Mouse (Mus musculus): ENCODE measurements around the gene Nav1. TPM values are rescaled to one million over a fixed set of nuclear protein-coding genes. Genes with fewer than 3 reads are reported as not detected.

Nav1 gene
- polyA plus RNA-seq, 1 experiment from 2014 or later = 23.7 TPM

GRCm38 (mm10) chr1:135503436-135503835, 103.7 kb downstream of the Nav1 start:
- H3K9me3 ChIP-seq (ENCODE audit: control insufficient read depth, low read length) = no peaks in the 10 kb centered on the region
- H3K4me1 ChIP-seq (ENCODE audit: control insufficient read depth, insufficient read depth, low read length) = 0 out of 2 replicates have a peak, but pooled peaks cover 12% of the 10 kb centered on the region
- no peak overlapping the region for H3K4me3 ChIP-seq (ENCODE audit: low read length)
- no peak overlapping the region for H3K4me2 ChIP-seq (replicated peaks; ENCODE audit: low read depth, low read length)
- H3K27ac ChIP-seq (ENCODE audit: low read depth, low read length) = no peak overlapping the region
- H3K36me3 ChIP-seq (ENCODE audit: control insufficient read depth, insufficient read depth, low read length) = no peaks in the 10 kb centered on the region
- ATAC-seq (ENCODE audit: low FRiP score, low TSS enrichment) = no peak
- H3K27me3 ChIP-seq (ENCODE audit: control insufficient read depth, insufficient read depth, low read length) = no peaks in the 10 kb centered on the region
- no peak overlapping the region for H3K9ac ChIP-seq (ENCODE audit: low read depth, low read length)
- WGBS = 81% methylated on average over 2 of the region's 2 CpGs

- Histone ChIP-seq H3K27ac (ENCODE audit: low read depth, low read length) (no peak overlapping the region), H3K4me2 (replicated peaks; ENCODE audit: low read depth, low read length) (no peak overlapping the region), H3K9me3 (ENCODE audit: control insufficient read depth, low read length) (no peaks in the 10 kb centered on the region), H3K4me1 (ENCODE audit: control insufficient read depth, insufficient read depth, low read length) (0 out of 2 replicates have a peak, but pooled peaks cover 9% of the 10 kb centered on the region), H3K9ac (ENCODE audit: low read depth, low read length) (no peak overlapping the region), H3K27me3 (ENCODE audit: control insufficient read depth, insufficient read depth, low read length) (no peaks in the 10 kb centered on the region), H3K36me3 (ENCODE audit: control insufficient read depth, insufficient read depth, low read length) (no peaks in the 10 kb centered on the region), H3K4me3 (ENCODE audit: low read length) (no peak overlapping the region)
- no peak for ATAC-seq (ENCODE audit: low FRiP score, low TSS enrichment)
- 80% methylated on average over 9 of the region's 9 CpGs for WGBS
Observed at GRCm38 (mm10) chr1:135502750-135503149, 104.3 kb downstream of the Nav1 start.

GRCm38 (mm10) chr1:135502135-135502534, 105.0 kb downstream of the Nav1 start:
- H3K4me2 ChIP-seq (replicated peaks; ENCODE audit: low read depth, low read length) = no peak overlapping the region
- no peaks in the 10 kb centered on the region for H3K9me3 ChIP-seq (ENCODE audit: control insufficient read depth, low read length)
- H3K36me3 ChIP-seq (ENCODE audit: control insufficient read depth, insufficient read depth, low read length) = no peaks in the 10 kb centered on the region
- ATAC-seq (ENCODE audit: low FRiP score, low TSS enrichment) = no peak
- no peak overlapping the region for H3K9ac ChIP-seq (ENCODE audit: low read depth, low read length)
- 48% methylated on average over 8 of the region's 8 CpGs for WGBS
- H3K27me3 ChIP-seq (ENCODE audit: control insufficient read depth, insufficient read depth, low read length) = no peaks in the 10 kb centered on the region
- no peak overlapping the region for H3K27ac ChIP-seq (ENCODE audit: low read depth, low read length)
- no peak overlapping the region for H3K4me3 ChIP-seq (ENCODE audit: low read length)
- H3K4me1 ChIP-seq (ENCODE audit: control insufficient read depth, insufficient read depth, low read length) = 0 out of 2 replicates have a peak, but pooled peaks cover 9% of the 10 kb centered on the region

GRCm38 (mm10) chr1:135498455-135499358, 108.4 kb downstream of the Nav1 start:
- H3K9ac ChIP-seq (ENCODE audit: low read depth, low read length) = no peak overlapping the region
- H3K4me1 ChIP-seq (ENCODE audit: control insufficient read depth, insufficient read depth, low read length) = 0 out of 2 replicates have a peak, but pooled peaks cover 9% of the 10 kb centered on the region
- no peaks in the 10 kb centered on the region for H3K36me3 ChIP-seq (ENCODE audit: control insufficient read depth, insufficient read depth, low read length)
- ATAC-seq (ENCODE audit: low FRiP score, low TSS enrichment) = no peak
- no peaks in the 10 kb centered on the region for H3K27me3 ChIP-seq (ENCODE audit: control insufficient read depth, insufficient read depth, low read length)
- WGBS = 79% methylated on average over 20 of the region's 20 CpGs
- no peak overlapping the region for H3K4me3 ChIP-seq (ENCODE audit: low read length)
- no peaks in the 10 kb centered on the region for H3K9me3 ChIP-seq (ENCODE audit: control insufficient read depth, low read length)
- H3K4me2 ChIP-seq (replicated peaks; ENCODE audit: low read depth, low read length) = no peak overlapping the region
- H3K27ac ChIP-seq (ENCODE audit: low read depth, low read length) = no peak overlapping the region

- ATAC-seq (ENCODE audit: low FRiP score, low TSS enrichment) = no peak
- Histone ChIP-seq H3K4me3 (ENCODE audit: low read length) (no peak overlapping the region), H3K27ac (ENCODE audit: low read depth, low read length) (no peak overlapping the region), H3K4me1 (ENCODE audit: control insufficient read depth, insufficient read depth, low read length) (peaks cover 15% of the 10 kb centered on the region; the same call in 1 of the 2 replicates), H3K9me3 (ENCODE audit: control insufficient read depth, low read length) (no peaks in the 10 kb centered on the region), H3K9ac (ENCODE audit: low read depth, low read length) (no peak overlapping the region), H3K36me3 (ENCODE audit: control insufficient read depth, insufficient read depth, low read length) (no peaks in the 10 kb centered on the region), H3K27me3 (ENCODE audit: control insufficient read depth, insufficient read depth, low read length) (no peaks in the 10 kb centered on the region), H3K4me2 (replicated peaks; ENCODE audit: low read depth, low read length) (no peak overlapping the region)
- WGBS = 80% methylated on average over 1 of the region's 1 CpGs
Observed at GRCm38 (mm10) chr1:135495048-135495447, 112.0 kb downstream of the Nav1 start.

- no peak overlapping the region for H3K4me2 ChIP-seq (replicated peaks; ENCODE audit: low read depth, low read length)
- no peak overlapping the region for H3K4me3 ChIP-seq (ENCODE audit: low read length)
- no peaks in the 10 kb centered on the region for H3K9me3 ChIP-seq (ENCODE audit: control insufficient read depth, low read length)
- ATAC-seq (ENCODE audit: low FRiP score, low TSS enrichment) = no peak
- WGBS = 87% methylated on average over 6 of the region's 6 CpGs
- peaks cover 11% of the 10 kb centered on the region; the same call in 1 of the 2 replicates for H3K4me1 ChIP-seq (ENCODE audit: control insufficient read depth, insufficient read depth, low read length)
- H3K36me3 ChIP-seq (ENCODE audit: control insufficient read depth, insufficient read depth, low read length) = no peaks in the 10 kb centered on the region
- H3K27me3 ChIP-seq (ENCODE audit: control insufficient read depth, insufficient read depth, low read length) = no peaks in the 10 kb centered on the region
- H3K9ac ChIP-seq (ENCODE audit: low read depth, low read length) = no peak overlapping the region
- H3K27ac ChIP-seq (ENCODE audit: low read depth, low read length) = no peak overlapping the region
Observed at GRCm38 (mm10) chr1:135493862-135494261, 113.2 kb downstream of the Nav1 start.

- no peak overlapping the region for H3K27ac ChIP-seq (ENCODE audit: low read depth, low read length)
- no peak overlapping the region for H3K4me3 ChIP-seq (ENCODE audit: low read length)
- WGBS = 71% methylated on average over 10 of the region's 10 CpGs
- H3K27me3 ChIP-seq (ENCODE audit: control insufficient read depth, insufficient read depth, low read length) = no peaks in the 10 kb centered on the region
- H3K9me3 ChIP-seq (ENCODE audit: control insufficient read depth, low read length) = no peaks in the 10 kb centered on the region
- H3K4me1 ChIP-seq (ENCODE audit: control insufficient read depth, insufficient read depth, low read length) = peaks cover 10% of the 10 kb centered on the region; the same call in 1 of the 2 replicates
- H3K4me2 ChIP-seq (replicated peaks; ENCODE audit: low read depth, low read length) = no peak overlapping the region
- ATAC-seq (ENCODE audit: low FRiP score, low TSS enrichment) = no peak
- no peaks in the 10 kb centered on the region for H3K36me3 ChIP-seq (ENCODE audit: control insufficient read depth, insufficient read depth, low read length)
- H3K9ac ChIP-seq (ENCODE audit: low read depth, low read length) = no peak overlapping the region
Observed at GRCm38 (mm10) chr1:135492406-135492805, 114.7 kb downstream of the Nav1 start.

- Histone ChIP-seq H3K9ac (ENCODE audit: low read depth, low read length) (no peak overlapping the region), H3K27ac (ENCODE audit: low read depth, low read length) (no peak overlapping the region), H3K4me1 (ENCODE audit: control insufficient read depth, insufficient read depth, low read length) (peaks cover 10% of the 10 kb centered on the region; the same call in 1 of the 2 replicates), H3K4me3 (ENCODE audit: low read length) (no peak overlapping the region), H3K36me3 (ENCODE audit: control insufficient read depth, insufficient read depth, low read length) (no peaks in the 10 kb centered on the region), H3K4me2 (replicated peaks; ENCODE audit: low read depth, low read length) (no peak overlapping the region), H3K27me3 (ENCODE audit: control insufficient read depth, insufficient read depth, low read length) (no peaks in the 10 kb centered on the region), H3K9me3 (ENCODE audit: control insufficient read depth, low read length) (no peaks in the 10 kb centered on the region)
- WGBS = 56% methylated on average over 10 of the region's 10 CpGs
- ATAC-seq (ENCODE audit: low FRiP score, low TSS enrichment) = no peak; the same call in 1 of the 2 replicates
Observed at GRCm38 (mm10) chr1:135490931-135491666, 116.0 kb downstream of the Nav1 start.
